Mouse (Mus musculus) kidney, embryonic 16.5 days (tissue): ENCODE results near the gene Pkd1. TPM values are rescaled to one million over a fixed set of nuclear protein-coding genes. Genes with fewer than 3 reads are reported as not detected.

Experiments used
- ATAC-seq: fragments of 200-750 bp; cut with Nextera tagmentation; 2 replicates; pipeline ENCODE4 v1.8.0; 2017; ENCODE audit warnings: moderate TSS enrichment; ENCODE audit not compliant: low FRiP score, low TSS enrichment
- H3K27ac ChIP-seq: fragments of 300-500 bp; sonication (generic); 2 replicates; pipeline ENCODE4 v1.5.1; 2014; ENCODE audit warnings: low read length
- H3K27me3 ChIP-seq: fragments of 300-500 bp; sonication (generic); 2 replicates; pipeline ENCODE4 v1.6.1; 2014; ENCODE audit warnings: low read length, control low read depth, mixed read lengths; ENCODE audit not compliant: insufficient read depth
- H3K36me3 ChIP-seq: fragments of 300-500 bp; sonication (generic); 2 replicates; pipeline ENCODE4 v1.6.1; 2014; ENCODE audit warnings: low read length, control low read depth, mixed read lengths; ENCODE audit not compliant: insufficient read depth
- H3K4me1 ChIP-seq: fragments of 300-500 bp; sonication (generic); 2 replicates; pipeline ENCODE4 v1.6.1; 2014; ENCODE audit warnings: low read length, control low read depth, mixed read lengths; ENCODE audit not compliant: insufficient read depth
- H3K4me2 ChIP-seq: fragments of 300-500 bp; sonication (generic); replicated peaks from 2 replicates; pipeline ENCODE4 v1.6.1; 2014; ENCODE audit warnings: low read depth, low read length
- H3K4me3 ChIP-seq: fragments of 300-500 bp; sonication (generic); 2 replicates; pipeline ENCODE4 v1.5.1; 2014; ENCODE audit warnings: mild to moderate bottlenecking, low read length
- H3K9ac ChIP-seq: fragments of 300-500 bp; sonication (generic); replicated peaks from 2 replicates; pipeline ENCODE4 v1.6.1; 2014; ENCODE audit warnings: low read length
- H3K9me3 ChIP-seq: fragments of 300-500 bp; sonication (generic); 2 replicates; pipeline ENCODE4 v1.6.1; 2016; ENCODE audit warnings: low read length, control low read depth
- WGBS: fragments of 180-500 bp; shearing (Covaris S2); extraction: QIAGEN DNeasy Blood & Tissue Kit; methylation state at CpG from one replicate; pipeline ENCODE4 v1.1.7; 2014; 5-methylcytosine and 5-hydroxymethylcytosine counted together
- polyA plus RNA-seq: library from polyadenylated mRNA; unstranded; fragments of >200 nt; fragmentation: Nextera tagmentation; extraction: Ambion mirVana; gene quantifications from 2 replicates; pipeline ENCODE4 v1.2.1, GENCODE M21; 2015

Gene Pkd1
- polyA plus RNA-seq, 1 experiment from 2014 or later: 22.5 TPM

DNA sequence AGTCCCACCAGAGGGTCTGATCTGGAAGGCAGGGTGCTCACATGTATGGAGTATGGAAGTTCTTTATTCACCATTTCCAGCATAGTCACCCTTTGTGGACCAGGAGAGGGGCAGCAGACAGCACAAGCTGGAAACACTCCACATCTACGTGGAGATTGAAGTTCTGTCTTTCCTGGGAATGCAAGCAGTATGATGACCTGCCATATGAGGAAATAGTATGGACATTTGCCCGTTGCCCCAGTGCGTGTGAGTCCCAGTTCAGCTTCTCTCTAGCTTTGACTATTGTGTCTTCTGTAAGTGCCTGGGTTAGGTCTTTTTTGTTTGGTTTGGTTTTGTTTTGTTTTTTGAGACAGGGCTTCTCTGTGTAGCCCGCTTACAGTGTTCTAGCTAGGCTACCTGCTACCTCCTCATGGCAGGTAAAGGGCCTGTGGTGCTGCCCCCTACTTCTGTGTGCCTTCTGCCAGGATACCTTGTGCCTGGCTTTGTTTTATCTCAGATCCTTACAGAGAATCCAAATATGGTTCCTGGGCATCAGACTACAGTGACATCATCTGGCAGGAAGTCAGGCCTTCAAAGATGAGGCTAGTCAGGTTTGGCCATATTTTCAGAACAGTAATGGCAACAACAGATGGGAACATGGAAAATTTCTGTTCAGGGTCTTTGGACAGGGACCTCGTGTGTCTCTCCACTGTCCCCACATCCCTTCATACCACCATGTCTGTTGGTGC is 10.8 kb downstream of the Pkd1 start:
- Histone ChIP-seq H3K4me3 (no peak overlapping the region), H3K4me2 (no peak overlapping the region), H3K9ac (no peak overlapping the region), H3K27me3 (no peaks in the 10 kb centered on the region), H3K9me3 (no peaks in the 10 kb centered on the region), H3K36me3 (peaks cover 6% of the 10 kb centered on the region; the same call in 1 of the 2 replicates), H3K4me1 (peaks cover 20% of the 10 kb centered on the region), H3K27ac (no peak overlapping the region)
- no peak for ATAC-seq
- 88% methylated on average over 5 of the region's 5 CpGs for WGBS

DNA sequence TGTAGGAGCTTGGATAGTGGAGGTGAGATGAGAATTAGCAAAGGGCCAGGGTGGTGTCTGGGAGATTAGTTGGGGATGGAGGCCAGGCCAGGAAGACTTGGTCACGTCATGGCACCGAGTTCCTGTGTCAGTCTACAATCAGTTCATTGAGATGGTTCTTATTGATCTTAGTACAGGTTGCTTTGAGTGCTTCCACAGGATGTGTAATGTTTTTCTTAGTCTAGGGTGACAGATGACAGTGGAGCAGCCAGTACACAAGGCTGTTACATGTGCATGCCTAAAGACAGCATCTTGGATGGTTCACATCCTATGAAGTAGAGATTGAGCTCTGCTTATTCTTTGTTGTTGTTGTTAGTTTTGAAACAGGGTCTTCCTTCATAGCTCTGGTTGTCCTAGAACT is 12.0 kb downstream of the Pkd1 start:
- peaks cover 14% of the 10 kb centered on the region; the same call in 1 of the 2 replicates for H3K36me3 ChIP-seq
- no peak overlapping the region for H3K4me2 ChIP-seq
- H3K9ac ChIP-seq: no peak overlapping the region
- H3K27ac ChIP-seq: no peak overlapping the region
- H3K4me3 ChIP-seq: no peak overlapping the region
- H3K9me3 ChIP-seq: no peaks in the 10 kb centered on the region
- peaks cover 20% of the 10 kb centered on the region for H3K4me1 ChIP-seq
- no peaks in the 10 kb centered on the region for H3K27me3 ChIP-seq
- 87% methylated on average over 2 of the region's 2 CpGs for WGBS
- no peak for ATAC-seq

DNA sequence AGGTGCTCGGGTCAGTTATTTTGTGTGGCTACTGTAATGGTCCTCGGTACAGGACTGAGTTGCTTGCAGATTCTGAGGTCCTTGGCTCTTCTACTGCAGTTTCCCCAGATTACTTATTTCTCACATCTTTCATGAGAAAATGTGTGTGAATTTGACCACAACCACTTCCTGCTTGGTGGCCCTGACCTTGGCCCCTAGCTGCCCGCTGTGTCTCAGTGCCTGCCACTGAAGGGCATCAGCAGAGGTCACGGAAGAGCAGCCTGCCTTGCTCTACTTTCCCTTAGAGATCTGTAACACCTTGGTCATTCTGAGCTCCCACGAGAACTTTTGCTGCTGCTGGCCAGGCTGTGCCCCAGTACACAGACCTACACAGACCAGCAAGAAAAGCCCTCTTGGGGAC is 14.0 kb downstream of the Pkd1 start:
- H3K27ac ChIP-seq: no peak overlapping the region
- H3K27me3 ChIP-seq: no peaks in the 10 kb centered on the region
- H3K9me3 ChIP-seq: no peaks in the 10 kb centered on the region
- peaks cover 12% of the 10 kb centered on the region for H3K4me1 ChIP-seq
- 79% methylated on average over 5 of the region's 5 CpGs for WGBS
- H3K4me3 ChIP-seq: no peak overlapping the region
- H3K9ac ChIP-seq: no peak overlapping the region
- no peak for ATAC-seq
- H3K4me2 ChIP-seq: no peak overlapping the region
- H3K36me3 ChIP-seq: peaks cover 16% of the 10 kb centered on the region; the same call in 1 of the 2 replicates

DNA sequence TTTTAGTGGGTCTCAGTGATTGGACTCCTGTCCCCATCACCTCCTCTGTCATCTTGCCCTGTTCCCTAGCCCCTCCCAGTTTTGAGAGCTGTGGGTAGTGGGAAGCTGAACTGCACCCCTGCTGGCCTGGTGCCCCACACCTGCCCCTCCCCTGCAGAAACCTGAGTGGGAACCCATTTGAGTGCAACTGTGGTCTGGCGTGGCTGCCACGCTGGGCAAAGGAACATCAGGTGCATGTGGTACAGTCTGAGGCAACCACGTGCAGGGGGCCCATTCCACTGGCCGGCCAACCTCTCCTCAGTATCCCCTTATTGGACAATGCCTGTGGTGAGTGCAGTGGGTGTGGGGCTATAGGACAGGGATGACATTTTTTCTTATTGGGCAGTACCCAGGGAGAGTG is 14.8 kb downstream of the Pkd1 start:
- Histone ChIP-seq H3K36me3 (peaks cover 24% of the 10 kb centered on the region; the same call in 1 of the 2 replicates), H3K4me2 (no peak overlapping the region), H3K4me1 (peaks cover 5% of the 10 kb centered on the region; the same call in 1 of the 2 replicates), H3K9ac (no peak overlapping the region), H3K4me3 (no peak overlapping the region), H3K9me3 (no peaks in the 10 kb centered on the region), H3K27ac (no peak overlapping the region), H3K27me3 (no peaks in the 10 kb centered on the region)
- ATAC-seq: no peak
- 90% methylated on average over 4 of the region's 4 CpGs for WGBS

DNA sequence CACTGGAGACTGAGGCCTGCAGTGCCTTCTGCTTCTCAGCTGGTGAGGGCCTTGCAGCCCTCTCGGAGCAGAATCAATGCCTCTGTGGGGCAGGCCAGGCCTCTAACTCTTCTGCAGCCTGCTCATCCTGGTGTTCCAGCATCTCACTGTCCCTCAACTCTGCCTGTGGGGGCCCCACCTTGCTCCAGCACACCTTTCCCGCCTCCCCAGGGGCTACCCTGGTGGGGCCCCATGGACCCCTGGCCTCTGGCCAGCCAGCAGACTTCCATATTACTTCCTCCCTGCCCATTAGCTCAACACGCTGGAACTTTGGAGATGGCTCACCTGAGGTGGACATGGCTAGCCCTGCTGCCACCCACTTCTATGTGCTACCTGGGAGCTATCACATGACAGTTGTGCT is 15.5 kb downstream of the Pkd1 start:
- H3K4me2 ChIP-seq: no peak overlapping the region
- 77% methylated on average over 3 of the region's 3 CpGs for WGBS
- H3K4me1 ChIP-seq: 0 out of 2 replicates have a peak, but pooled peaks cover 3% of the 10 kb centered on the region
- H3K27ac ChIP-seq: no peak overlapping the region
- no peak overlapping the region for H3K9ac ChIP-seq
- ATAC-seq: no peak
- H3K27me3 ChIP-seq: no peaks in the 10 kb centered on the region
- H3K36me3 ChIP-seq: peaks cover 30% of the 10 kb centered on the region
- H3K9me3 ChIP-seq: no peaks in the 10 kb centered on the region
- H3K4me3 ChIP-seq: no peak overlapping the region

DNA sequence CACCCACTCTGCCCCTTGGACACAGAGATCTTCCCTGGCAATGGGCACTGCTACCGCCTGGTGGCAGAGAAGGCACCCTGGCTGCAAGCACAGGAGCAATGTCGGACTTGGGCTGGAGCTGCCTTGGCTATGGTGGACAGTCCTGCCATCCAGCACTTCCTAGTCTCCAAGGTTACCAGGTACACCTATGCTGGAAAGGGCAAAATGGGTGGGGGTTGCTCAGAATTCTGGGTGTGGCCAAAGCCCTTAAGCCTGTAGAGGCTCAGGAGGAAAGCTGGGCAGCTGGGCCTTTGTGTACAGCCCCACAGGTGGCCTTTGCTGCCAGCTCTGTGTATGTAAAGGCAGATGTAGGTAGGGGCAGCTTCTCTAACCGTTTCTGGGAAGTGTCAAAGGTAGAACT is 16.2 kb downstream of the Pkd1 start:
- peaks cover 33% of the 10 kb centered on the region for H3K36me3 ChIP-seq
- H3K4me2 ChIP-seq: no peak overlapping the region
- H3K27me3 ChIP-seq: no peaks in the 10 kb centered on the region
- 0 out of 2 replicates have a peak, but pooled peaks cover 3% of the 10 kb centered on the region for H3K4me1 ChIP-seq
- ATAC-seq: no peak
- no peak overlapping the region for H3K4me3 ChIP-seq
- 82% methylated on average over 3 of the region's 3 CpGs for WGBS
- H3K27ac ChIP-seq: no peak overlapping the region
- H3K9me3 ChIP-seq: no peaks in the 10 kb centered on the region
- H3K9ac ChIP-seq: no peak overlapping the region

DNA sequence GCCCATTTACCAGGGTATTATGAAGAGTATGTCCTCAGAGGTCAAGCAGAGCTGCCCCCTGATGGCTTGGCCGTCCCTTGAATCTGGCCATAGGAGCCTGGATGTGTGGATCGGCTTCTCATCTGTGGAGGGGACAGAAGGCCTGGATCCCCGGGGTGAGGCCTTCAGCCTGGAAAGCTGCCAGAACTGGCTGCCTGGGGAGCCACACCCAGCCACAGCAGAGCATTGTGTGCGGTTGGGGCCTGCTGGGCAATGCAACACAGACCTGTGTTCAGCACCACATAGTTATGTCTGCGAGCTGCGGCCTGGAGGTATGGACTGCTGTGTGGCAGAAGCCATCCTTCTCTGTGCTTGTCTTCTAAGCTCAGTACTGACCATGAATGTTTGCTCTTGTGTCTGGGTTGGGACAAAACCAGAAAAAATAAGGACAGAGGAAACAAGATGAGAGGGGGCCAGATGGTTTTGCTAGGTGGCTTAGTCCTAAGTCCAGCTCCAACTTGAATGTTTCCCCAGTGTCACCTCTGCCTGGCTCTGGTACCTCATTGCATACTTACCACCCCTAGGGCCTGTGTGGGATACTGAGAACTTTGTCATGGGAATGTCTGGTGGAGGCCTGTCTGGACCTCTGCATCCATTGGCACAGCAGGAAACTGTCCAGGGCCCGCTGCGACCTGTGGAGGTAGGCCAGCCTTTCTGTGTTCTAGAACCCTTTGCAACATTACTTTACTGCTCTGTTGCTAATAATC is 17.6 kb downstream of the Pkd1 start:
- 68% methylated on average over 8 of the region's 8 CpGs for WGBS
- Histone ChIP-seq H3K9ac (no peak overlapping the region; the same call in 1 of the 2 replicates), H3K4me2 (no peak overlapping the region), H3K9me3 (no peaks in the 10 kb centered on the region), H3K27ac (no peak overlapping the region), H3K4me3 (no peak overlapping the region), H3K27me3 (no peaks in the 10 kb centered on the region), H3K36me3 (peaks cover 44% of the 10 kb centered on the region), H3K4me1 (0 out of 2 replicates have a peak, but pooled peaks cover 3% of the 10 kb centered on the region)
- ATAC-seq: no peak

DNA sequence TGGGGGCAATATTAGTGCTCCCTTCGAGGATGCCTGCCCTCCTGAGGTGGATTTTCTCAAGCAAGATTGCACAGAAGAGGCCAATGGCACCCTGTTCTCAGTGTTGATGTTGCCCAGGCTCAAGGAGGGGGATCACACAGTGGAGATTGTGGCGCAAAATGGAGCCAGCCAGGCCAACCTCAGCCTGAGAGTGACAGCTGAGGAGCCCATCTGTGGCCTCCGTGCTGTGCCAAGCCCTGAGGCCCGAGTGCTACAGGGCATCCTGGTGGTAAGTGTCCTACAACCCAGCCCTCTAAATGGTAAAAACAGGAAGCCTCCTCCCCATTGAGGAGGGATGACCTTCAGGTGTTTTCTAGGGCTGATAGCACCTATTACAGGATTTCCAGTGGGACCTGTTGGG is 20.2 kb downstream of the Pkd1 start:
- H3K36me3 ChIP-seq: peaks cover 66% of the 10 kb centered on the region
- no peaks in the 10 kb centered on the region for H3K27me3 ChIP-seq
- H3K27ac ChIP-seq: no peak overlapping the region
- no peaks in the 10 kb centered on the region for H3K9me3 ChIP-seq
- no peak overlapping the region for H3K4me3 ChIP-seq
- H3K4me2 ChIP-seq: no peak overlapping the region
- WGBS: 84% methylated on average over 4 of the region's 4 CpGs
- ATAC-seq: no peak
- H3K4me1 ChIP-seq: 0 out of 2 replicates have a peak, but pooled peaks cover 3% of the 10 kb centered on the region
- no peak overlapping the region for H3K9ac ChIP-seq

DNA sequence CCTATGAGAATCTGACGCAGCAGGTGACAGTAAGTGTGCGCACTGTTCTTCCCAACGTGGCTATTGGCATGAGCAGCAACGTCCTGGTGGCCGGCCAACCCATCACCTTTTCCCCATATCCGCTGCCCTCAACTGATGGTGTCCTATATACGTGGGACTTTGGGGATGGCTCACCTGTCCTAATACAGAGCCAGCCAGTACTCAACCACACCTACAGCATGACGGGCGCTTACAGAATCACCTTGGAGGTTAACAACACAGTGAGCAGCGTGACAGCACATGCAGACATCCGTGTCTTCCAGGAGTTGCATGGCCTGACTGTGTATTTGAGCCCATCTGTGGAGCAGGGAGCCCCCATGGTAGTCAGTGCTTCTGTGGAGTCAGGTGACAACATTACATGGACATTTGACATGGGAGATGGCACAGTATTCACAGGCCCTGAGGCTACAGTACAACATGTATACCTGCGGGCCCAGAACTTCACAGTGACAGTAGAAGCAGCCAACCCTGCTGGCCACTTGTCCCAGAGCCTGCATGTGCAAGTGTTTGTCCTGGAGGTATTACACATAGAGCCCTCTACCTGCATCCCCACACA is 23.1 kb downstream of the Pkd1 start:
- H3K27ac ChIP-seq: no peak overlapping the region
- 94% methylated on average over 12 of the region's 12 CpGs for WGBS
- no peaks in the 10 kb centered on the region for H3K27me3 ChIP-seq
- no peak for ATAC-seq
- no peaks in the 10 kb centered on the region for H3K9me3 ChIP-seq
- H3K9ac ChIP-seq: no peak overlapping the region
- H3K4me1 ChIP-seq: no peaks in the 10 kb centered on the region
- H3K4me3 ChIP-seq: no peak overlapping the region
- H3K36me3 ChIP-seq: peaks cover 59% of the 10 kb centered on the region
- no peak overlapping the region for H3K4me2 ChIP-seq
